Mouse (Mus musculus): ENCODE measurements around the gene Cstf2. TPM values are rescaled to one million over a fixed set of nuclear protein-coding genes. Genes with fewer than 3 reads are reported as not detected.

Gene Cstf2
- polyA plus RNA-seq, 1 experiment from 2014 or later: 15.5 TPM

Other genes starting within 250 kb of the Cstf2 start
- not detected in 3 replicates for gene Tnmd, start 208.2 kb upstream of the Cstf2 start, polyA plus RNA-seq (2018)
- gene Tspan6, start 160.8 kb upstream of the Cstf2 start, polyA plus RNA-seq (2018): not detected in 3 replicates
- not detected in 3 replicates for gene Srpx2, start 150.8 kb upstream of the Cstf2 start, polyA plus RNA-seq (2018)
- gene Sytl4, start 77.4 kb upstream of the Cstf2 start, polyA plus RNA-seq (2018): 0.09 TPM in 1 of 3 replicates, not detected in the others
- gene Xkrx, start 102.9 kb downstream of the Cstf2 start, polyA plus RNA-seq (2018): 0.12 to 0.67 TPM (median 0.30 TPM) in 3 replicates
- gene Arl13a, start 128.3 kb downstream of the Cstf2 start, polyA plus RNA-seq (2018): not detected in 3 replicates
- not detected in 3 replicates for gene Nox1, start 162.8 kb downstream of the Cstf2 start, polyA plus RNA-seq (2018)
- gene Trmt2b, start 217.8 kb downstream of the Cstf2 start, polyA plus RNA-seq (2018): 13.8 to 16.4 TPM (median 14.4 TPM) in 3 replicates
- not detected in 3 replicates for gene Tmem35a, start 236.0 kb downstream of the Cstf2 start, polyA plus RNA-seq (2018)
- gene Cenpi, start 248.9 kb downstream of the Cstf2 start, polyA plus RNA-seq (2018): 0.97 to 5.5 TPM (median 4.3 TPM) in 3 replicates